Mouse (Mus musculus): ENCODE results near the gene Tubb3.

GRCm38 (mm10) chr8:123453291-123453690 is 42.1 kb downstream of the Tubb3 start:
- TF ChIP-seq CTCF (IDR thresholded peaks at IDR 0.05; ENCODE audit: control insufficient read depth, insufficient read depth, insufficient read length) = no peak
- no peak for TF ChIP-seq MAX (IDR thresholded peaks at IDR 0.05)
- TF ChIP-seq MYOG (IDR thresholded peaks at IDR 0.05; ENCODE audit: control insufficient read depth, extremely low read depth, insufficient read length) = no peak
- TF ChIP-seq USF1 (IDR thresholded peaks at IDR 0.05; ENCODE audit: low read depth) = no peak
- TF ChIP-seq MYOD1 (IDR thresholded peaks at IDR 0.05; ENCODE audit: control insufficient read depth, insufficient read length, low read depth) = no peak
- TF ChIP-seq CEBPB (IDR thresholded peaks at IDR 0.05; ENCODE audit: low read depth) = no peak

Measured in C2C12 (cell line).